Mouse (Mus musculus): ENCODE results near the gene Smim6. TPM values are rescaled to one million over a fixed set of nuclear protein-coding genes. Genes with fewer than 3 reads are reported as not detected.

Gene Smim6
- polyA plus RNA-seq, 1 experiment: not detected

- H3K27ac ChIP-seq (ENCODE audit: insufficient read depth, low read length): no peak overlapping the region
- H3K9ac ChIP-seq (ENCODE audit: low read depth, poor library complexity, severe bottlenecking): no peak overlapping the region
- no peaks in the 10 kb centered on the region for H3K27me3 ChIP-seq (ENCODE audit: control insufficient read depth, insufficient read depth, low read length, poor library complexity, severe bottlenecking)
- peaks cover 5% of the 10 kb centered on the region for H3K4me1 ChIP-seq (ENCODE audit: control insufficient read depth, insufficient read depth, low read length)
- H3K9me3 ChIP-seq (replicated peaks; ENCODE audit: control insufficient read depth, insufficient read depth, low read length, poor library complexity, severe bottlenecking): no peaks in the 10 kb centered on the region
- no peak overlapping the region for H3K4me3 ChIP-seq (ENCODE audit: low read depth, low read length)
- no peak for TF ChIP-seq EP300 (IDR thresholded peaks at IDR 0.05; ENCODE audit: insufficient read depth, low read depth, low read length)
- TF ChIP-seq CTCF (IDR thresholded peaks at IDR 0.05; ENCODE audit: low read depth, low read length): no peak
- no peak for TF ChIP-seq POLR2A (IDR thresholded peaks at IDR 0.05; ENCODE audit: insufficient read depth, low read length)
- peaks cover 28% of the 10 kb centered on the region for H3K36me3 ChIP-seq (ENCODE audit: control insufficient read depth, insufficient read depth, low read length, poor library complexity, severe bottlenecking)
Observed at GRCm38 (mm10) chr11:115950719-115951118, 38.9 kb downstream of the Smim6 start.

GRCm38 (mm10) chr11:115954712-115955111 lies 42.9 kb downstream of the Smim6 start:
- Histone ChIP-seq H3K27ac (ENCODE audit: insufficient read depth, low read length) (no peak overlapping the region), H3K36me3 (ENCODE audit: control insufficient read depth, insufficient read depth, low read length, poor library complexity, severe bottlenecking) (peaks cover 27% of the 10 kb centered on the region), H3K9me3 (replicated peaks; ENCODE audit: control insufficient read depth, insufficient read depth, low read length, poor library complexity, severe bottlenecking) (no peaks in the 10 kb centered on the region), H3K4me1 (ENCODE audit: control insufficient read depth, insufficient read depth, low read length) (no peaks in the 10 kb centered on the region), H3K4me3 (ENCODE audit: low read depth, low read length) (no peak overlapping the region), H3K27me3 (ENCODE audit: control insufficient read depth, insufficient read depth, low read length, poor library complexity, severe bottlenecking) (no peaks in the 10 kb centered on the region), H3K9ac (ENCODE audit: low read depth, poor library complexity, severe bottlenecking) (no peak overlapping the region)
- TF ChIP-seq CTCF (IDR thresholded peaks at IDR 0.05; ENCODE audit: low read depth, low read length): no peak
- TF ChIP-seq POLR2A (IDR thresholded peaks at IDR 0.05; ENCODE audit: insufficient read depth, low read length): no peak
- no peak for TF ChIP-seq EP300 (IDR thresholded peaks at IDR 0.05; ENCODE audit: insufficient read depth, low read depth, low read length)

- peaks cover 24% of the 10 kb centered on the region for H3K36me3 ChIP-seq (ENCODE audit: control insufficient read depth, insufficient read depth, low read length, poor library complexity, severe bottlenecking)
- TF ChIP-seq POLR2A (IDR thresholded peaks at IDR 0.05; ENCODE audit: insufficient read depth, low read length) (no peak), CTCF (IDR thresholded peaks at IDR 0.05; ENCODE audit: low read depth, low read length) (no peak), EP300 (IDR thresholded peaks at IDR 0.05; ENCODE audit: insufficient read depth, low read depth, low read length) (no peak)
- no peak overlapping the region for H3K9ac ChIP-seq (ENCODE audit: low read depth, poor library complexity, severe bottlenecking)
- H3K4me3 ChIP-seq (ENCODE audit: low read depth, low read length): no peak overlapping the region
- H3K4me1 ChIP-seq (ENCODE audit: control insufficient read depth, insufficient read depth, low read length): no peaks in the 10 kb centered on the region
- no peak overlapping the region; the same call in 1 of the 2 replicates for H3K27ac ChIP-seq (ENCODE audit: insufficient read depth, low read length)
- no peaks in the 10 kb centered on the region for H3K27me3 ChIP-seq (ENCODE audit: control insufficient read depth, insufficient read depth, low read length, poor library complexity, severe bottlenecking)
- no peaks in the 10 kb centered on the region for H3K9me3 ChIP-seq (replicated peaks; ENCODE audit: control insufficient read depth, insufficient read depth, low read length, poor library complexity, severe bottlenecking)
Observed at GRCm38 (mm10) chr11:115955195-115955858, 43.5 kb downstream of the Smim6 start.

GRCm38 (mm10) chr11:115956453-115956852 lies 44.6 kb downstream of the Smim6 start:
- TF ChIP-seq POLR2A (IDR thresholded peaks at IDR 0.05; ENCODE audit: insufficient read depth, low read length): no peak
- 0 out of 2 replicates have a peak, but pooled peaks have one; percentile 38 for TF ChIP-seq EP300 (IDR thresholded peaks at IDR 0.05; ENCODE audit: insufficient read depth, low read depth, low read length)
- peak overlapping the region; percentile 53; the same call in 1 of the 2 replicates for H3K27ac ChIP-seq (ENCODE audit: insufficient read depth, low read length)

GRCm38 (mm10) chr11:115957971-115958370 lies 46.2 kb downstream of the Smim6 start:
- H3K4me1 ChIP-seq (ENCODE audit: control insufficient read depth, insufficient read depth, low read length): no peaks in the 10 kb centered on the region
- no peaks in the 10 kb centered on the region for H3K9me3 ChIP-seq (replicated peaks; ENCODE audit: control insufficient read depth, insufficient read depth, low read length, poor library complexity, severe bottlenecking)
- peak overlapping the region; percentile 53 for H3K27ac ChIP-seq (ENCODE audit: insufficient read depth, low read length)
- H3K9ac ChIP-seq (ENCODE audit: low read depth, poor library complexity, severe bottlenecking): no peak overlapping the region
- peaks cover 30% of the 10 kb centered on the region for H3K36me3 ChIP-seq (ENCODE audit: control insufficient read depth, insufficient read depth, low read length, poor library complexity, severe bottlenecking)
- H3K27me3 ChIP-seq (ENCODE audit: control insufficient read depth, insufficient read depth, low read length, poor library complexity, severe bottlenecking): no peaks in the 10 kb centered on the region
- H3K4me3 ChIP-seq (ENCODE audit: low read depth, low read length): no peak overlapping the region
- TF ChIP-seq CTCF (IDR thresholded peaks at IDR 0.05; ENCODE audit: low read depth, low read length) (no peak), POLR2A (IDR thresholded peaks at IDR 0.05; ENCODE audit: insufficient read depth, low read length) (no peak), EP300 (IDR thresholded peaks at IDR 0.05; ENCODE audit: insufficient read depth, low read depth, low read length) (no peak)

More at GRCm38 (mm10) chr11:115956453-115956852, 44.6 kb downstream of the Smim6 start:
- H3K27me3 ChIP-seq (ENCODE audit: control insufficient read depth, insufficient read depth, low read length, poor library complexity, severe bottlenecking): no peaks in the 10 kb centered on the region
- no peaks in the 10 kb centered on the region for H3K9me3 ChIP-seq (replicated peaks; ENCODE audit: control insufficient read depth, insufficient read depth, low read length, poor library complexity, severe bottlenecking)
- no peaks in the 10 kb centered on the region for H3K4me1 ChIP-seq (ENCODE audit: control insufficient read depth, insufficient read depth, low read length)
- no peak overlapping the region for H3K4me3 ChIP-seq (ENCODE audit: low read depth, low read length)
- peaks cover 30% of the 10 kb centered on the region for H3K36me3 ChIP-seq (ENCODE audit: control insufficient read depth, insufficient read depth, low read length, poor library complexity, severe bottlenecking)
- H3K9ac ChIP-seq (ENCODE audit: low read depth, poor library complexity, severe bottlenecking): no peak overlapping the region

- TF ChIP-seq CTCF (IDR thresholded peaks at IDR 0.05; ENCODE audit: low read depth, low read length) (no peak), POLR2A (IDR thresholded peaks at IDR 0.05; ENCODE audit: insufficient read depth, low read length) (no peak), EP300 (IDR thresholded peaks at IDR 0.05; ENCODE audit: insufficient read depth, low read depth, low read length) (no peak)
- Histone ChIP-seq H3K36me3 (ENCODE audit: control insufficient read depth, insufficient read depth, low read length, poor library complexity, severe bottlenecking) (peaks cover 34% of the 10 kb centered on the region), H3K27ac (ENCODE audit: insufficient read depth, low read length) (peak overlapping the region; percentile 23; the same call in 1 of the 2 replicates), H3K9ac (ENCODE audit: low read depth, poor library complexity, severe bottlenecking) (no peak overlapping the region), H3K4me3 (ENCODE audit: low read depth, low read length) (no peak overlapping the region), H3K9me3 (replicated peaks; ENCODE audit: control insufficient read depth, insufficient read depth, low read length, poor library complexity, severe bottlenecking) (no peaks in the 10 kb centered on the region), H3K4me1 (ENCODE audit: control insufficient read depth, insufficient read depth, low read length) (no peaks in the 10 kb centered on the region), H3K27me3 (ENCODE audit: control insufficient read depth, insufficient read depth, low read length, poor library complexity, severe bottlenecking) (no peaks in the 10 kb centered on the region)
Observed at GRCm38 (mm10) chr11:115959018-115959417, 47.2 kb downstream of the Smim6 start.
